18 mouse cellular contexts compared by ENCODE assay signal in genomic region chr3:143925322-143925721, GRCm38 (mm10).
DNase-seq lines count a peak whose midpoint lies in the region; ATAC-seq and TF ChIP-seq lines count a peak whose summit lies in the region.
"Had no signal": no experiment of that assay in that cellular context is flagged by ENCODE, and none has a peak within 500 bp of the region (broad histone marks: within the 10 kb centered on the region; RNA-seq: fewer than 3 reads in every experiment).

No protein-coding gene starts in this region.

- 45% methylated on average over 6 of the region's 6 CpGs for WGBS in liver, postnatal 0 days (ENCODE audit: insufficient replicate concordance)

- no peak overlapping the region for H3K4me2 ChIP-seq in liver, postnatal 0 days (ENCODE audit: low read depth, low read length)
- H3K4me2 ChIP-seq: embryonic facial prominence, embryonic 12.5 days; heart, embryonic 12.5 days; hindbrain, embryonic 14.5 days; midbrain, embryonic 12.5 days had no signal

- no peaks in the 10 kb centered on the region for H3K36me3 ChIP-seq in liver, postnatal 0 days (replicated peaks; ENCODE audit: insufficient read depth, low read length)
- no peaks in the 10 kb centered on the region for H3K36me3 ChIP-seq in MEL (ENCODE audit: control insufficient read depth in 1 of 2, insufficient read depth in 2 of 2, low read length in 2 of 2)
- H3K36me3 ChIP-seq: embryonic facial prominence, embryonic 12.5 days; forebrain, embryonic 10.5 days; heart, embryonic 12.5 days; limb, embryonic 10.5 days; midbrain, embryonic 12.5 days had no signal

- TF ChIP-seq EP300 in liver, postnatal 0 days (IDR thresholded peaks at IDR 0.05; ENCODE audit: low read depth) = no peak
- TF ChIP-seq EP300 in MEL (IDR thresholded peaks at IDR 0.05; ENCODE audit: low read depth in 1 of 2, low read length in 2 of 2) = no peak

- no peak for ATAC-seq in liver, postnatal 0 days
- peak; percentile 30; the same call in 1 of the 2 replicates for ATAC-seq in neutrophil, adult 5-6 weeks (ENCODE audit: extremely low read depth, insufficient number of reproducible peaks, low FRiP score, poor library complexity, severe bottlenecking)
- no peak for ATAC-seq in megakaryocyte-erythroid progenitor cell, adult 5-6 weeks (replicated peaks; ENCODE audit: low FRiP score, low TSS enrichment, poor library complexity, severe bottlenecking)

- DNase-seq in gastrocnemius, adult 2 months = no peak
- no peak for DNase-seq in gastrocnemius, postnatal 4 days (ENCODE audit: low spot score in 2 of 2)
- no peak for DNase-seq in liver, postnatal 0 days
- DNase-seq in liver = no peak
- DNase-seq in MEL (ENCODE audit: low read depth, low spot score) = no peak
- no peak for DNase-seq in adrenal gland, adult 2 months
- DNase-seq: cerebellum, adult 8-10 months; lung, adult 18-20 months; retina, postnatal 1 day; thymus, adult 18-20 months had no signal

- no peaks in the 10 kb centered on the region for H3K9me3 ChIP-seq in liver, postnatal 0 days (ENCODE audit: low read length)
- H3K9me3 ChIP-seq in MEL (replicated peaks; ENCODE audit: insufficient read depth, low read length) = no peaks in the 10 kb centered on the region
- H3K9me3 ChIP-seq: embryonic facial prominence, embryonic 12.5 days; forebrain, embryonic 10.5 days; heart, embryonic 12.5 days; limb, embryonic 10.5 days; midbrain, embryonic 12.5 days had no signal

- no peaks in the 10 kb centered on the region for H3K27me3 ChIP-seq in liver, postnatal 0 days (ENCODE audit: insufficient read depth, low read length)
- H3K27me3 ChIP-seq in MEL (ENCODE audit: control insufficient read depth in 1 of 2, insufficient read depth in 2 of 2, low read length in 2 of 2) = no peaks in the 10 kb centered on the region
- H3K27me3 ChIP-seq: embryonic facial prominence, embryonic 12.5 days; heart, embryonic 12.5 days; midbrain, embryonic 12.5 days had no signal

- H3K4me1 ChIP-seq in liver, postnatal 0 days (ENCODE audit: insufficient read depth) = no peaks in the 10 kb centered on the region
- H3K4me1 ChIP-seq in MEL (ENCODE audit: control insufficient read depth in 1 of 2, insufficient read depth in 2 of 2, low read length in 2 of 2) = no peaks in the 10 kb centered on the region
- H3K4me1 ChIP-seq: embryonic facial prominence, embryonic 12.5 days; forebrain, embryonic 10.5 days; heart, embryonic 12.5 days; limb, embryonic 10.5 days; midbrain, embryonic 12.5 days had no signal

- H3K4me3 ChIP-seq in gastrocnemius, adult 2 months = no peak overlapping the region
- H3K4me3 ChIP-seq in liver, postnatal 0 days (ENCODE audit: low read depth, low read length) = no peak overlapping the region
- no peak overlapping the region for H3K4me3 ChIP-seq in MEL (ENCODE audit: control insufficient read depth in 1 of 2, insufficient read depth in 1 of 2, low read depth in 2 of 2, low read length in 2 of 2)
- H3K4me3 ChIP-seq: embryonic facial prominence, embryonic 12.5 days; forebrain, embryonic 10.5 days; heart, embryonic 12.5 days; limb, embryonic 10.5 days; midbrain, embryonic 12.5 days had no signal

- no peak overlapping the region for H3K27ac ChIP-seq in gastrocnemius, adult 2 months
- H3K27ac ChIP-seq in liver, postnatal 0 days (ENCODE audit: low read depth) = no peak overlapping the region
- no peak overlapping the region for H3K27ac ChIP-seq in MEL (ENCODE audit: control insufficient read depth, low read depth, low read length)
- H3K27ac ChIP-seq: embryonic facial prominence, embryonic 12.5 days; forebrain, embryonic 10.5 days; hindbrain, embryonic 14.5 days; limb, embryonic 10.5 days; midbrain, embryonic 12.5 days had no signal

- TF ChIP-seq POLR2A in MEL (IDR thresholded peaks at IDR 0.05; ENCODE audit: control insufficient read depth in 1 of 2, insufficient read depth in 1 of 2, low read depth in 1 of 2, low read length in 2 of 2, poor library complexity in 1 of 2) = no peak

- no peak; the same call in none of the 2 replicates for TF ChIP-seq RAD21 in MEL (IDR thresholded peaks at IDR 0.05; ENCODE audit: low read depth, low read length)

- TF ChIP-seq CTCF in gastrocnemius, adult 2 months (IDR thresholded peaks at IDR 0.05) = peak; percentile 37; the same call in 1 of the 2 replicates
- TF ChIP-seq CTCF in liver, postnatal 0 days (IDR thresholded peaks at IDR 0.05; ENCODE audit: low read depth) = peak; percentile 53
- TF ChIP-seq CTCF in MEL (IDR thresholded peaks at IDR 0.05 in 2 of 3, conservative IDR thresholded peaks at IDR 0.05 in 1 of 3; ENCODE audit: control insufficient read depth in 1 of 3, insufficient read depth in 1 of 3, low read depth in 2 of 3, low read length in 3 of 3, poor library complexity in 1 of 3, severe bottlenecking in 1 of 3) = peak in 2 of 3 experiments; percentile 28; a peak in 3 of 6 replicates

- no peak overlapping the region for H3K9ac ChIP-seq in liver, postnatal 0 days (replicated peaks)
- no peak overlapping the region for H3K9ac ChIP-seq in MEL (ENCODE audit: control insufficient read depth, low read depth, low read length, poor library complexity, severe bottlenecking)
- H3K9ac ChIP-seq: embryonic facial prominence, embryonic 12.5 days; heart, embryonic 12.5 days; hindbrain, embryonic 14.5 days; midbrain, embryonic 12.5 days had no signal

- intact Hi-C loops in gastrocnemius, adult 2 months (cut with DNase I) = no loop called here

- no peaks in the 10 kb centered on the region for H3K79me2 ChIP-seq in MEL (ENCODE audit: control insufficient read depth, insufficient read depth, low read length, poor library complexity)

TF ChIP-seq in MEL, 35 proteins besides CTCF, POLR2A, EP300 and RAD21:
- no peak for TF ChIP-seq MYC (IDR thresholded peaks at IDR 0.05; ENCODE audit: low read depth, low read length)
- TF ChIP-seq SMC3 (IDR thresholded peaks at IDR 0.05; ENCODE audit: low read depth, low read length) = peak; percentile 34
